In genomic region chr11:61385725-61386124, GRCm38 (mm10) we compare ENCODE assay signal across 30 mouse cellular contexts. TPM values are rescaled to one million over a fixed set of nuclear protein-coding genes. Genes with fewer than 3 reads are reported as not detected.
A peak's percentile ranks its signal among the peaks of the same experiment; 100 is the strongest.
DNase-seq lines count a peak whose midpoint lies in the region; ATAC-seq and TF ChIP-seq lines count a peak whose summit lies in the region.
"Had no signal": no experiment of that assay in that cellular context is flagged by ENCODE, and none has a peak within 500 bp of the region (broad histone marks: within the 10 kb centered on the region; RNA-seq: fewer than 3 reads in every experiment).

No protein-coding gene starts in this region.

- dilution Hi-C loops in CH12.LX (cut with MboI; ENCODE audit: extremely low pct_ligation_motif_present, extremely low pct_unique_long_range_greater_than_20kb, low sequenced_read_pairs), result no loop called here

- H3K27me3 ChIP-seq in CH12.LX (replicated peaks), result no peaks in the 10 kb centered on the region
- H3K27me3 ChIP-seq: embryonic facial prominence, embryonic 15.5 days; forebrain, embryonic 12.5 days had no signal

- in situ Hi-C loops in CH12.LX (cut with MboI; ENCODE audit: low pct_ligation_motif_present, low pct_unique_long_range_greater_than_20kb, low sequenced_read_pairs), result no loop called here

- DNase-seq in urinary bladder, postnatal 25 days (ENCODE audit: low spot score), result peak; percentile 14
- DNase-seq in urinary bladder, adult 2 months (ENCODE audit: low spot score), result no peak
- DNase-seq in 416B (ENCODE audit: low read depth), result peak; percentile 75
- DNase-seq in CH12.LX (ENCODE audit: extremely low read depth), result peak; percentile 75
- DNase-seq in cerebellum, postnatal 4 days (ENCODE audit: low spot score in 2 of 2), result no peak
- DNase-seq in left cerebral cortex, adult 11 months (ENCODE audit: low spot score), result no peak
- no peak for DNase-seq in kidney, postnatal 10 days
- DNase-seq: adrenal gland, adult 8-10 months; adrenal gland, postnatal 14 days; adrenal gland, postnatal 36 days; B cell, adult 2 months; cerebellum, adult 11-12 months; cerebellum, adult 8-10 months; cerebellum, adult 9-11 months; cerebellum, postnatal 14 days; cerebellum, postnatal 36 days; embryo, embryonic 11 days had no signal

- TF ChIP-seq RAD21 in CH12.LX (IDR thresholded peaks at IDR 0.05; ENCODE audit: low read depth, low read length), result no peak

- TF ChIP-seq EP300 in CH12.LX (IDR thresholded peaks at IDR 0.05; ENCODE audit: low read length), result no peak

- peak; percentile 63 for ATAC-seq in common myeloid progenitor, adult 5-6 weeks (replicated peaks; ENCODE audit: low read depth, poor library complexity, severe bottlenecking)
- ATAC-seq: activated CD4-positive, CD25-positive, alpha-beta regulatory T cell, adult 4 months; CD4-positive, CD25-positive, alpha-beta regulatory T cell, adult 4 months; forebrain, embryonic 14.5 days; forebrain, embryonic 16.5 days; Patski had no signal

- H3K4me1 ChIP-seq in CH12.LX (ENCODE audit: control insufficient read depth in 1 of 2, insufficient read depth in 2 of 2), result peaks cover 4 to 57% of the 10 kb centered on the region in 2 experiments
- H3K4me1 ChIP-seq: embryonic facial prominence, embryonic 15.5 days; forebrain, embryonic 10.5 days; forebrain, embryonic 12.5 days had no signal

- no peak overlapping the region for H3K9ac ChIP-seq in CH12.LX (ENCODE audit: insufficient read depth, low read depth)
- H3K9ac ChIP-seq: embryonic facial prominence, embryonic 13.5 days; embryonic facial prominence, embryonic 15.5 days; forebrain, embryonic 12.5 days had no signal

- 0 out of 2 replicates have a peak, but pooled peaks have one; percentile 32 for TF ChIP-seq POLR2A in CH12.LX (IDR thresholded peaks at IDR 0.05; ENCODE audit: low read depth, low read length)

- no peak overlapping the region for H3K4me2 ChIP-seq in CH12.LX (ENCODE audit: insufficient read depth, low read depth, poor library complexity, severe bottlenecking)
- H3K4me2 ChIP-seq: embryonic facial prominence, embryonic 13.5 days; embryonic facial prominence, embryonic 15.5 days; forebrain, embryonic 12.5 days had no signal

- H3K36me3 ChIP-seq in CH12.LX (replicated peaks in 1 of 2; ENCODE audit: control insufficient read depth in 1 of 2, insufficient read depth in 1 of 2, low read length in 1 of 2), result peaks cover 63 to 90% of the 10 kb centered on the region in 2 experiments
- H3K36me3 ChIP-seq: embryonic facial prominence, embryonic 13.5 days; embryonic facial prominence, embryonic 15.5 days; forebrain, embryonic 10.5 days; forebrain, embryonic 12.5 days had no signal

- H3K9me3 ChIP-seq in CH12.LX (replicated peaks; ENCODE audit: low read length), result peaks cover 11% of the 10 kb centered on the region
- H3K9me3 ChIP-seq: embryonic facial prominence, embryonic 13.5 days; embryonic facial prominence, embryonic 15.5 days; forebrain, embryonic 10.5 days; forebrain, embryonic 12.5 days had no signal

- H3K79me2 ChIP-seq in CH12.LX (replicated peaks; ENCODE audit: control insufficient read depth, extremely low read depth, insufficient read depth, poor library complexity, severe bottlenecking), result peaks cover 14% of the 10 kb centered on the region

- TF ChIP-seq CTCF in CH12.LX (conservative IDR thresholded peaks at IDR 0.05 in 1 of 2, IDR thresholded peaks at IDR 0.05 in 1 of 2; ENCODE audit: low read depth in 2 of 2, low read length in 2 of 2), result no peak

- no peak overlapping the region for H3K4me3 ChIP-seq in CH12.LX (replicated peaks in 1 of 3; ENCODE audit: low read depth in 2 of 3, low read length in 2 of 3, poor library complexity in 1 of 3)
- H3K4me3 ChIP-seq: embryonic facial prominence, embryonic 13.5 days; embryonic facial prominence, embryonic 15.5 days; erythroblast, embryonic 14.5 days; forebrain, embryonic 10.5 days; forebrain, embryonic 12.5 days had no signal

- no peak overlapping the region for H3K27ac ChIP-seq in CH12.LX (ENCODE audit: insufficient read depth, low read depth)
- H3K27ac ChIP-seq: embryonic facial prominence, embryonic 13.5 days; embryonic facial prominence, embryonic 15.5 days; forebrain, embryonic 10.5 days; forebrain, embryonic 12.5 days had no signal

TF ChIP-seq in CH12.LX, 34 proteins besides CTCF, POLR2A, EP300 and RAD21:
- no peak for TF ChIP-seq JUN (IDR thresholded peaks at IDR 0.05; ENCODE audit: insufficient read depth, low read depth, low read length)
- TF ChIP-seq PAX5 (IDR thresholded peaks at IDR 0.05; ENCODE audit: low read length), result no peak
- no peak for TF ChIP-seq ZC3H11A (IDR thresholded peaks at IDR 0.05; ENCODE audit: low read depth, low read length)
- TF ChIP-seq ZNF384 (IDR thresholded peaks at IDR 0.05; ENCODE audit: low read depth, low read length), result no peak
- no peak for TF ChIP-seq CHD1 (IDR thresholded peaks at IDR 0.05; ENCODE audit: low read depth, low read length)
- peak; percentile 75 for TF ChIP-seq ETS1 (conservative IDR thresholded peaks at IDR 0.05; ENCODE audit: low read depth, low read length)
- no peak for TF ChIP-seq GABPA (IDR thresholded peaks at IDR 0.05; ENCODE audit: insufficient replicate concordance, low read depth, low read length)
- peak; percentile 80; the same call in 1 of the 2 replicates for TF ChIP-seq MYC (IDR thresholded peaks at IDR 0.05; ENCODE audit: low read depth, low read length)
- no peak for TF ChIP-seq MEF2A (IDR thresholded peaks at IDR 0.05; ENCODE audit: borderline replicate concordance, low read depth, low read length)
- TF ChIP-seq TBP (conservative IDR thresholded peaks at IDR 0.05; ENCODE audit: low read depth, low read length), result peak; percentile 88
- no peak for TF ChIP-seq POLR2AphosphoS2 (IDR thresholded peaks at IDR 0.05; ENCODE audit: low read depth, low read length)
- TF ChIP-seq MAZ (IDR thresholded peaks at IDR 0.05; ENCODE audit: low read depth, low read length), result no peak
- no peak for TF ChIP-seq CHD2 (IDR thresholded peaks at IDR 0.05; ENCODE audit: low read length)
- peak; percentile 88 for TF ChIP-seq MAX (IDR thresholded peaks at IDR 0.05; ENCODE audit: low read length)
- TF ChIP-seq JUND (conservative IDR thresholded peaks at IDR 0.05; ENCODE audit: low read depth, low read length), result no peak
- TF ChIP-seq SMC3 (IDR thresholded peaks at IDR 0.05; ENCODE audit: low read depth, low read length), result no peak
- no peak for TF ChIP-seq HCFC1 (IDR thresholded peaks at IDR 0.05; ENCODE audit: low read depth, low read length)
- TF ChIP-seq TCF12 (IDR thresholded peaks at IDR 0.05; ENCODE audit: low read depth, low read length), result no peak
- no peak for TF ChIP-seq ZMIZ1 (IDR thresholded peaks at IDR 0.05; ENCODE audit: low read depth, low read length)
- TF ChIP-seq NRF1 (IDR thresholded peaks at IDR 0.05; ENCODE audit: low read depth, low read length), result no peak
- TF ChIP-seq UBTF (IDR thresholded peaks at IDR 0.05; ENCODE audit: low read depth, low read length), result 0 out of 2 replicates have a peak, but pooled peaks have one; percentile 64
- TF ChIP-seq USF1 (IDR thresholded peaks at IDR 0.05; ENCODE audit: low read depth, low read length), result no peak
- TF ChIP-seq RCOR1 (conservative IDR thresholded peaks at IDR 0.05; ENCODE audit: low read depth, low read length), result no peak
- TF ChIP-seq MAFK (IDR thresholded peaks at IDR 0.05; ENCODE audit: insufficient replicate concordance, low read length), result 0 out of 2 replicates have a peak, but pooled peaks have one; percentile 46
- TF ChIP-seq BHLHE40 (IDR thresholded peaks at IDR 0.05; ENCODE audit: low read depth, low read length), result peak; percentile 98
- no peak for TF ChIP-seq E2F4 (IDR thresholded peaks at IDR 0.05; ENCODE audit: insufficient replicate concordance, low read depth, low read length)
- no peak for TF ChIP-seq IRF4 (IDR thresholded peaks at IDR 0.05; ENCODE audit: low read depth, low read length)
- TF ChIP-seq ZKSCAN1 (IDR thresholded peaks at IDR 0.05; ENCODE audit: borderline replicate concordance, low read depth, low read length), result no peak
- no peak for TF ChIP-seq KAT2A (IDR thresholded peaks at IDR 0.05; ENCODE audit: insufficient replicate concordance, low read length)
- TF ChIP-seq NELFE (IDR thresholded peaks at IDR 0.05; ENCODE audit: low read depth, low read length), result no peak
- no peak for TF ChIP-seq ELF1 (IDR thresholded peaks at IDR 0.05; ENCODE audit: low read depth, low read length)
- TF ChIP-seq USF2 (conservative IDR thresholded peaks at IDR 0.05; ENCODE audit: low read depth, low read length), result no peak
- TF ChIP-seq MXI1 (IDR thresholded peaks at IDR 0.05; ENCODE audit: low read depth, low read length), result peak; percentile 51; the same call in 1 of the 2 replicates
- no peak for TF ChIP-seq SIN3A (IDR thresholded peaks at IDR 0.05; ENCODE audit: low read length)
TF ChIP-seq in CH12.LX: peak in this region for 8.

RNA-seq across cellular contexts. Expression of gene Slc47a1, which starts 7.6 kb away (rescaled TPM):
- 24.4 and 29.1 TPM in 2 replicates for polyA plus RNA-seq in urinary bladder, adult 2 months (2012; rRNA removed)
- total RNA-seq in CH12.LX (2012; rRNA removed) (31.4 and 46.4 TPM in 2 replicates), CH12.LX (2014; rRNA removed) (24.3 and 26.2 TPM in 2 replicates)
- polyA plus RNA-seq in CH12.LX (2012; ENCODE audit: insufficient read length, low read depth), result 29.3 and 30.3 TPM in 2 replicates
- total RNA-seq in common myeloid progenitor, adult 5-6 weeks (2017), result not detected in 2 replicates
- polyA plus RNA-seq: activated CD4-positive, CD25-positive, alpha-beta regulatory T cell, adult 4 months; CD4-positive, CD25-positive, alpha-beta regulatory T cell, adult 4 months; erythroblast, embryonic 14.5 days; forebrain, embryonic 12.5 days; forebrain, embryonic 14.5 days had no signal

RNA-seq across cellular contexts. Expression of gene Slc47a2, which starts 43.1 kb away (rescaled TPM):
- polyA plus RNA-seq in urinary bladder, adult 2 months (2012; rRNA removed), result 0.25 and 0.41 TPM in 2 replicates
- total RNA-seq in CH12.LX (2012; rRNA removed) (0.38 and 0.68 TPM in 2 replicates), CH12.LX (2014; rRNA removed) (0.08 and 0.24 TPM in 2 replicates)
- 0.37 and 0.39 TPM in 2 replicates for polyA plus RNA-seq in CH12.LX (2012; ENCODE audit: insufficient read length, low read depth)
- total RNA-seq in common myeloid progenitor, adult 5-6 weeks (2017), result not detected in 2 replicates
- total RNA-seq: adrenal gland, adult 18-20 months; adrenal gland, adult 8-10 months; adrenal gland, postnatal 14 days; adrenal gland, postnatal 36 days had no signal
- polyA plus RNA-seq: activated CD4-positive, CD25-positive, alpha-beta regulatory T cell, adult 4 months; CD4-positive, CD25-positive, alpha-beta regulatory T cell, adult 4 months; embryonic facial prominence, embryonic 11.5 days; embryonic facial prominence, embryonic 13.5 days; erythroblast, embryonic 14.5 days; forebrain, embryonic 10.5 days; forebrain, embryonic 12.5 days; forebrain, embryonic 14.5 days; forebrain, embryonic 16.5 days; Patski had no signal

Comparison
In these comparisons a context has a peak if more than half of its experiments do, and no peak if none do; other contexts are left out.
1. DNase-seq: peak in urinary bladder, postnatal 25 days (single experiment), 416B (single experiment) and CH12.LX (single experiment); none in urinary bladder, adult 2 months (single experiment), cerebellum, postnatal 4 days (0 of 2), left cerebral cortex, adult 11 months (single experiment) and kidney, postnatal 10 days (single experiment).
2. RNA of gene Slc47a1, which starts 7.6 kb away (total RNA-seq): 24.3 to 46.4 TPM in CH12.LX; not detected in common myeloid progenitor, adult 5-6 weeks; every median in the first group is over 10 times any median in the second.